Mouse (Mus musculus): ENCODE results near the gene Cpne9.
A peak's percentile ranks its signal among the peaks of the same experiment; 100 is the strongest.

DNA sequence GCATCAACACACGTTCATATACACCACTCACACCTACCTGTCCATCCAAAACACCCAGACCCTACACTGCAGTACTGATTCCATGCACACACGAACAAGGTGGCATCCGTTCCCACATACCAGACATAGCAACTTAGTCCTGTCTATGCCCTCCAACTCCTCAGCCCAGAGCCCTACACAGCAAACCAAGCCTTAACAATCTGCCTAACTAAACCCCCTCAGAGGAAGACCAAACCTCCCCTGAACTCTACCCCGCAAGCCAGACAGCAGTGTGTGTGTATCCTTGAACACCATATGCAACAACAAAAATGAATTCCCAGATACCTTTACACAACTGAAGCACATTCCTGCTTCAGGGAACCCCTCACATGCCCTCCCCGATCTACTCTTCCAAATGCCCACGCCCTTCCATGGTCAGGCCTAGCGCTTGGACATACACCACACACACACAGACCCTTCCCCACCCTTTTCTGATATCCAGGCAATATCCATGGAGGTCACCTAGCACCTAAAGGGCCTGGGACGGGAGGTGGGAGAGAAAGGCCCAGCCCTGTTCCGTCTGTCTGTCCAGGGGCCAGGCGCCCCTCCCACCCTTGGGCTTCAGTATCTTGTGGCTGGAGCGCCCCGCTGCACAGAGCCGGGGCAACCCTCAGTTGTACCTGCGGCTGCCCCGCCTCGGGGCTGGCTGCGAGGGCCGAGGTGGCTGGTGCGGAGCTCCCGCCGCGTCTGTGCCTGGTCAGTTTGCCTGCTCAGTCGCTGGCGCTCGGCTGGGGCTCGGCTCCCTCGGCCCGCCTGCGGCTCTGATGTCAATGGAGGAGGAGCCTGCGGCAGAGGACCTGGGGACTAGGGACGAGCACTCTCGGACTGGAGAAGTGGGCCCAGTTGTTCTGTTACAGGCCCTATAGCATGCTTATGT, 61.3 kb downstream of the Cpne9 start, which contains the start of gene Camk1:
- TF ChIP-seq CTCF (IDR thresholded peaks at IDR 0.05; ENCODE audit: insufficient read depth, low read depth, low read length) (no peak), POLR2A (IDR thresholded peaks at IDR 0.05; ENCODE audit: insufficient read depth, low read depth, low read length) (peak; percentile 70)

All from olfactory bulb, adult 2 months (tissue).